Mouse (Mus musculus): ENCODE measurements around the gene Gpd1.
"Not testable (repeated sequence)": the region's sequence is repeated elsewhere in the genome, so short reads cannot be mapped to it uniquely, and the experiment has no call there.

Gene Gpd1

DNA sequence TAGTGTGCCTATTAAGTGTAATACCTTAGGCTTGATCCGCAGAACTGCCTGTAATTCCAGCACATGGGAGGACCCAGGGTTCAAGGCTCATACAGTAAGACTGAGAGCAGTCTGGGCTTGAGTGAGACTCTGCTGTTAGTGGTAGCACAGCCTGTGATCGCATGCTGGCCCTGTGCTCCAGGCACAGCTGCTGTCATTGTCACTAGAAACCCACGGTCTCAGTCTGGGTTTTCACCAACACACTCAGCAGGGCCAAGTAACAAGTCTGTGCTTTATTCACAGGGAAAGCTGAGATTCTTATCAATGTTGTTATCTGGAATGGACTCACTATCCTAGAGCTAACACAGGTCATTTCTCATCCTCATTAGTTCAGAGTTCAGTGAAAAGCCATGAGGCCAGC is 36.9 kb downstream of the Gpd1 start:
- Histone ChIP-seq H3K36me3 (ENCODE audit: control insufficient read depth, insufficient read depth, low read length, poor library complexity, severe bottlenecking) (no peaks in the 10 kb centered on the region), H3K27me3 (ENCODE audit: control insufficient read depth, insufficient read depth, low read length, poor library complexity, severe bottlenecking) (no peaks in the 10 kb centered on the region)
- DNase-seq (ENCODE audit: low read depth, low spot score), result no peak

DNA sequence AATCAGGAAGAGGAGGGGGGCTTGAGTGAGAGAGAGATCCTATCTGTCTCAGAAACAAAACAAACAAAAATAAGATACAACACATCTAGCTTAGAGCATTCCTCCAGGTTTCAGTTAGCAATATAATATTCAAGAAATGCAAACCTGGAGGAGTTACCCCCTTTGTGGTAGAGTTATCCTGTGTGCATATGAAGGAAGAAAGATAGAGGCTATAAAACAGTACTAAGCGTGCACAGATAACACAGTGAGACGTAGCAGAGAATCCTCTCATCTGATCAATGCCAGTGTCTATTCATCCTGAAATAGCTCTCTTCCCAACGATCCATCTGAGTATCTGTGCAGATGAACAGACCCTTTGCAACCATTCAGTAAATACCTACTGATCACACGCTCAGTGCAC is 50.2 kb downstream of the Gpd1 start:
- no peak for DNase-seq (ENCODE audit: low read depth, low spot score)
- Histone ChIP-seq H3K36me3 (ENCODE audit: control insufficient read depth, insufficient read depth, low read length, poor library complexity, severe bottlenecking) (peaks cover 3% of the 10 kb centered on the region; the same call in 1 of the 2 replicates), H3K27me3 (ENCODE audit: control insufficient read depth, insufficient read depth, low read length, poor library complexity, severe bottlenecking) (no peaks in the 10 kb centered on the region)

DNA sequence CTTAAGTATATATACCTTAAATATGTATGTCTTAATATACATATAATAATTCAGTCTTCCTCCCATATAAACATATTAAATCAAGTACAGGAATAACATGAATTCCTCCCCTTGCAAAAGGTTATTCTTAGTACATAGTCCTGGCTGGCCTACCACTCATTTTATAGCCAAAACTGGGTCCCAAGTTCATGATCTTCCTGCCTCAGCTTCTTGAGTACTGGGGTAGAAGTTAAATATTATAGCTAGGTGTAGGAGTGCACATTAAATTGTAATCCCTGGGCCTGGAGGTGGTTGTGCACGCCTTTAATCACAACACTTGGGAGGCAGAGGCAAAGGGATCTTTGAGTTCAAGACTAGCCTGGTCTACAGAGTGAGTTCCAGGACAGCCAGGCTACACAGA is 51.4 kb downstream of the Gpd1 start:
- no peak for DNase-seq (ENCODE audit: low read depth, low spot score)
- no peaks in the 10 kb centered on the region for H3K27me3 ChIP-seq (ENCODE audit: control insufficient read depth, insufficient read depth, low read length, poor library complexity, severe bottlenecking)
- peaks cover 3% of the 10 kb centered on the region; the same call in 1 of the 2 replicates for H3K36me3 ChIP-seq (ENCODE audit: control insufficient read depth, insufficient read depth, low read length, poor library complexity, severe bottlenecking)

DNA sequence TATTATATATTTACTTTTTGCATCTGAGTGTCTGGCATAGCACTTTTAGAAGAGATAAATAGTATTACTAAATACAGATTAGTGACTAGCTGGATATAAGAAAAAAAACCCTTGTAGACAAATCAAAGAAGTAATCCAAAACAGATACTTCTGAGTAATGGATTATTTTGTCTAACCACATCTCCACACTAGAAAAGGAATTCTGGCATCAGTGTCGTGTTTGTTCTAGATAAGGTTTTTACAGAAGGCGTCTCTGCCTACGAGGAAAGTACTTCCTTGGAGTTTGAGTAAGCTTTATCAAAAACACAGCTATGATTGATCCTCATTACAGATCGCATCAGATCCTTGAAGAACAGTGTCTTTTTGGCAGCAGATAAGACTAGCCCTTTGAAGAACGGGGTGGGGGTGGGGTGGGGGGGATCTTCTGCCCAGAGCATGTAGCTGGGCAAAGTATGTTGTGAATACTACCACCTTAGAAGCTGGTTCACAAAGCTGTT is 53.7 kb downstream of the Gpd1 start:
- no peaks in the 10 kb centered on the region for H3K27me3 ChIP-seq (ENCODE audit: control insufficient read depth, insufficient read depth, low read length, poor library complexity, severe bottlenecking)
- DNase-seq (ENCODE audit: low read depth, low spot score), result no peak
- peaks cover 2% of the 10 kb centered on the region; the same call in 1 of the 2 replicates for H3K36me3 ChIP-seq (ENCODE audit: control insufficient read depth, insufficient read depth, low read length, poor library complexity, severe bottlenecking)

DNA sequence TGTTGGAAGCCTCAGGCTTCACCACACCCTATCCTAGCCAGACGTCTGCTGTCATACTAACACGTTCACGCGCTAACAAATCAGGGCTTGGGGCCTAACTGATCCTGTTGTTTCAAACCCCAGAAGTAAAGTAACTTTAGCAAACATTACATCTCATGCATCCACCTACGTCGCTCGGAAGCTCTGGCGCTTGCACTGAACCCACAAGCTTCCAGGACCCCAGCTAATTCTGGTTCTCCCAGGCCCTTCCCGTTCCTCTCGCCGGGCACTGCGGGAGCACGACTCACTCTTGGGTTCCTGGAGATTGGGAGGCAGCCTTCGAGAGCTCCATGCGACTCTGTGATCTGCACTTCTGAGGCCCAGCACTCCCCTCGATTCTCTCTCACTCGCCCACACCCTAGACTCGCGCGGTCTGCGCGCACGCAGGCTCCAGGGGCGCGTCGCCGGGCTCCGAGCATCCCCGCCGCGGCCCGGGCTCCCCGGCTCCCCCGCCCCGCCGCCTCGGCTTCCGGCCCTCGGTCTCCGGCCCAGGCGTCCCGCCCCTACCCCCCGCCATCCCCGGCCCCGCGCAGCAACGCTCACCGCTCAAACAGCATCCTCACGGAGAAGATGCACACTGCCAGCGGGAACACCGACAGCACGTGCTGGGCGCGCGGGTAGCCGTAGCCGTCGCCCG is 54.4 kb downstream of the Gpd1 start:
- Histone ChIP-seq H3K36me3 (ENCODE audit: control insufficient read depth, insufficient read depth, low read length, poor library complexity, severe bottlenecking) (peaks cover 2% of the 10 kb centered on the region; the same call in 1 of the 2 replicates), H3K27me3 (ENCODE audit: control insufficient read depth, insufficient read depth, low read length, poor library complexity, severe bottlenecking) (no peaks in the 10 kb centered on the region)
- DNase-seq (ENCODE audit: low read depth, low spot score), result peak; percentile 31

DNA sequence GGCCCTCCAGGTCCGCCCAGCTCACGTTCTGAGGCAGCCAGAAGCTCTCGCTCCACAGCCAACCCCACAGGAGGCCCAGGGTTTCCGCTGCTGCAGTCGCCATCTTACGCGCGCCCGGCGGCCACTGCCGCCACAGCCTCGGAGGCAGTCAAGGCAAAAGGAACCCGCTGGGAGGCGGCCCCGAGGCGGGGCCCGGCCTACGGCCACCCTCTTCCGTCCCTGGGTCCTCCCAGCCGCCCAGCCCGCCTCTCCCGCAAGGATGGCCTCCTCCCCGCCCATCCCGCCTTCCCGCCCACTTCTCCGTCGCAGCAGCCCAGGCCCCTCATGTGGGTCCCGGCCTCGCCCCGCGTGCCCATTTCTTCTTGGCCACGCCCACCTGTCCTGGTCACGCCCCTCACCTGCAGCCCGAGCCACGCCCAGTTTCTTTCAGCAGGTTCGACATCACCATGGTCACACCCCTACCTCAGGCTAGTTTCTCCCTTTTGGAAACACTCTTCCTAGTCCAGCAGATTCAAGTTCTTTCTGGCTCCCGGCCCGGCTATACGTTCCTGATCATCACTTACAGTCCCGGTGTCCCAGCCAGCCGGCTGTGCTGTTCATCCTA is 55.1 kb downstream of the Gpd1 start:
- DNase-seq (ENCODE audit: low read depth, low spot score), result peak; percentile 89

DNA sequence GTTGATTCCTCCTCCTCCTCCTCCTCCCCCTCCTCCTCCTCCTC is 55.4 kb downstream of the Gpd1 start, which contains the start of gene Cers5:
Cers5 (minus strand) TSS at position 5 of the 44 bp plus-strand sequence.
- H3K36me3 ChIP-seq (ENCODE audit: control insufficient read depth, insufficient read depth, low read length, poor library complexity, severe bottlenecking); DNase-seq (ENCODE audit: low read depth, low spot score); H3K27me3 ChIP-seq (ENCODE audit: control insufficient read depth, insufficient read depth, low read length, poor library complexity, severe bottlenecking): not testable (repeated sequence)

More for the DNA sequence above, 55.1 kb downstream of the Gpd1 start:
- Histone ChIP-seq H3K27me3 (ENCODE audit: control insufficient read depth, insufficient read depth, low read length, poor library complexity, severe bottlenecking) (no peaks in the 10 kb centered on the region), H3K36me3 (ENCODE audit: control insufficient read depth, insufficient read depth, low read length, poor library complexity, severe bottlenecking) (peaks cover 2% of the 10 kb centered on the region; the same call in 1 of the 2 replicates)

DNA sequence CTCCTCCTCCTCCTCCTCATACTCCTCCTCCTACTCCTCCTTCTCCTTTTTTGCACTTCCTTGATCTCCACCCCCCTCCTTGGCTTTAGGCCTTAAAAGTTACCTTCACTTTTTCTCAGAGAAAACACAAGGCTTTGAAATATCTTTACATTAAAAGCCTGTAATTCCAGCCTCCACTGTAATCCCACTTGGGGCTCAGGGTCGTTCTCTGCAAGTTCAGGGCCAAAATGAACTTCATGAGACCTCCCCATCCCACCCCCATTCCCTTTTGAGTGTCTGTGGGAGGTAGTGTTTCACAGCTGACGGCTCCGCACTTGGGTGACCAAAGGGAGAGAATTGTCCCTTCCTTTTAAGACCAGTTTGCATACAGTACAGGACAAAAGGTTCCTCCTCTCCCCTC is 55.6 kb downstream of the Gpd1 start:
- Histone ChIP-seq H3K36me3 (ENCODE audit: control insufficient read depth, insufficient read depth, low read length, poor library complexity, severe bottlenecking) (peaks cover 2% of the 10 kb centered on the region; the same call in 1 of the 2 replicates), H3K27me3 (ENCODE audit: control insufficient read depth, insufficient read depth, low read length, poor library complexity, severe bottlenecking) (no peaks in the 10 kb centered on the region)
- DNase-seq (ENCODE audit: low read depth, low spot score), result peak; percentile 8

All from splenic B cell, adult 2 months (primary cell).